Mouse (Mus musculus) cerebellum, postnatal 36 days (tissue): ENCODE data around the gene Cbr3.
"Not testable (repeated sequence)": the region's sequence is repeated elsewhere in the genome, so short reads cannot be mapped to it uniquely, and the experiment has no call there.

ENCODE experiments used
- DNase-seq, 2 experiments: peaks; one replicate each; pipeline ENCODE4 v3.0.0; 2021 to 2022; ENCODE audit warnings: mixed read lengths in 2 of 2

The Cbr3 gene

DNA sequence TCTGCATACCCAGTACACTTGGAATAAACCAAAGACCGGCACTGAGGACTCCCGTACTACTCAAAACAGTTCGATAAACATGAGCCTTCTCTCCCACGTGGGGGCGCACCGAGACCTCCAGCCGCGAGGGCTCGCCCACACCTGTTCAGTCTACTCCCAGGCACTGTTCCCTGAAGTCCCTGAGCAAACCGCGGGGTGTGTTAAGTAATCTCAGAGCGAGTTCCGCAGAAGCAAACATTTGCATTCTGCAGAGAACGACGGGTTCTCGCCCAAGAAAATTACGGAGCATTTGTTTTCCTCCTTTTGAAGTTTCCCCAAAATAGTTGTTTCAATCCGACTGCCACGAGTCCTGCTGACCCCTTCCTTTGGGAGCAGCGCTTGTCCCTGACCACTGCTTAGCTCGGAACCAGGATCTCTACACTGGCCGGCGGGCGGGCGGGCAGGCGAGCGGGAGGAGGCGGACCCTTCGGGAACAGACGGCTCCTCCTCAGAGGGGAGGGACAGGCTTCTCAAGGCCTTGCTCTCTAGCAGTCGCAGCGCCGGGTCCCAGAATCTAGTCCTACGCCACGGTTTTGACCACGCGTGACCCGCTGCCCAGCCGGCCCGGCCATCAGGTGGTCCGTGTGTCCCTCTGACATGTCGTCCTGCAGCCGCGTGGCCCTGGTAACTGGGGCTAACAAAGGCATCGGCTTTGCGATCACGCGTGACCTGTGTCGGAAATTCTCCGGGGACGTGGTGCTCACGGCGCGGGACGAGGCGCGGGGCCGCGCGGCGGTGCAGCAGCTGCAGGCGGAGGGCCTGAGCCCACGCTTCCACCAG is at the start of gene Cbr3:
Cbr3 (plus strand) TSS at position 527 of the 819 bp plus-strand sequence.
- peak; percentile 65 to 68 for DNase-seq

- DNase-seq, result no peak
These were observed 39.0 kb upstream of the Cbr3 start for GRCm38 (mm10) chr16:93644006-93644405.

GRCm38 (mm10) chr16:93648441-93649183 is 34.4 kb upstream of the Cbr3 start:
- no peak for DNase-seq

GRCm38 (mm10) chr16:93667976-93668375 is 15.0 kb upstream of the Cbr3 start:
- no peak for DNase-seq

GRCm38 (mm10) chr16:93669521-93669920 is 13.5 kb upstream of the Cbr3 start:
- DNase-seq, result no peak

- not testable (repeated sequence) for DNase-seq
These were observed 12.5 kb upstream of the Cbr3 start for GRCm38 (mm10) chr16:93670466-93670865.

DNA sequence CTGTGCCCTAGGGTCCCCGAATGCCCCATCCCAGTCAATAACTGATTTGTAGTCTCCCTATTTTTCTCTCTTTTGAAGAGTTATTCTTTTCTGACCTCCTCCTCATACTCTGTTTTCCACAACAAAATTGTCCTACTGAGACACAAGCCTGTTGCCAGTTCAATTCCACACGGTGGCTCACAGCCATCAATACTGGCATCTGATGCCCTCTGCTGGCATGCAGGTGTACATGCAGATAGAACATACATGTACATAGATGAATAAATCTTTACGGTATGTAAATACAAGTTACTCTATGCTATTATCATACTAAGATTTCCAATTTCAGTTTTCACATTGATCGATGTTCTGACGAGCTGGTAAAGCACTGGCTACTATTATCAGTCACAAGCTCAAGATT is 12.0 kb upstream of the Cbr3 start:
- DNase-seq, result no peak

DNA sequence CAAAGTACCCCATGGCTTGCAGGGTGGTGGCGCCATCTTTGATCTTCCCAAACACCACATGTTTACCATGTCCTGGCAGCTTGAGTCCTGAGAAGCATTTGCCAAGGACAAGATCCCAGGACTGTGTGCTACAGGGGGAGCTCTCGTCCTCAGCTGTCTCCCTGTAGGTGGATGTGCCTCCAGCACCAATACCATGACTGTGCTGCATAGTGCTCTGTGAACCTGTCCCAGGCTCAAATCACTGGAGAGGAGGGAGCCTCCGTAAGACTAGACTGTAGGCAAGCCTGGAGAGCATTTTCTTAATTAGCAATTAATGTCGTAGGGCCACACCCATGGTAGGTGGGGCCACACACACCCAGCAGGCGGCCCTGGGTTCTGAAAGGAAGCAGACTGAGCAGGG is 6.6 kb upstream of the Cbr3 start:
- no peak for DNase-seq

GRCm38 (mm10) chr16:93678206-93678605 is 4.8 kb upstream of the Cbr3 start:
- no peak for DNase-seq

DNA sequence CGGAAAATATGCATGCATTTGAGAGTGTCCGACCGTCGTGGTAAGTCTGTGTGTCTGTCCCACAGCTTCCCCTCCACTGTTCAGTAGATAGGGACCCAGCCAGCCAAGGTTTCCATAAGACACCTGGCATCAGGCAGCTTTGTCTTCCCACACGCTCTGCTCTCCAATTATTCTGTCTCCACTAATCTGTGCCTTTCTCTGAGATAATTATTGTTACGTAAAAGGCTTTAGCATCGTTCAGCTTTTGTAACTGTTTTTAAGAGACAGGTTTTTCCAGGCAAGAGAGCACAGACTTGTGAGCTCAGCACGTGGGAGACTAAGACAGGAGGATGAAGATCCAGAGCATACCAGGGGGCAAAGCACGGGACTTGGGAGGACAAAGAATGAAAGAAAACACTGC is 3.9 kb upstream of the Cbr3 start:
- no peak for DNase-seq

DNA sequence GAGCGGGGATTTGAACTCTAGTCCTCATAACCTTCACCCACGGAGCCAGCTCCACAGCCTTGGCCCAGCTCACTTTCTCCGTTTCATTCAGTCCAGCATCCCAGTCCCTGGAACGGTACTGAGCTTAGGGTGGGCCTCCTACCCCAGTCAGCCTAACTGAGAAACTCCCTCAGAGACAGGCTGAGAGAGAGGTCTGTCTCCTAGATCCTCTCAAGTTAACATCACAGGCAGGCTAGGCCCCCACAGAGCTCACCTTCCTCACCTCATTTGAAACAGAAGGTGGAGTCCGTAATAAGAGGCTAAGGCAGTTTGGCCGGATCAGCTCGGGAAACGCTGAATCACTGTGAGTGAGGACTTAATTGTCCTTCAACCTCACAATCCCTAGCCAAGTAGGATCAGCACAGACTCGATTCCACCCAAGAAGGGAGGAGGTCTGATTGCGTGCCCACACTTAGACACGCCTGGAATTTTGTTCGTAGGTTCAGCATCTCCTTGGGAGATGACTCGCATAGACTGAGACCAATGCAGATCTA is 793 bp upstream of the Cbr3 start:
- DNase-seq, result no peak

DNA sequence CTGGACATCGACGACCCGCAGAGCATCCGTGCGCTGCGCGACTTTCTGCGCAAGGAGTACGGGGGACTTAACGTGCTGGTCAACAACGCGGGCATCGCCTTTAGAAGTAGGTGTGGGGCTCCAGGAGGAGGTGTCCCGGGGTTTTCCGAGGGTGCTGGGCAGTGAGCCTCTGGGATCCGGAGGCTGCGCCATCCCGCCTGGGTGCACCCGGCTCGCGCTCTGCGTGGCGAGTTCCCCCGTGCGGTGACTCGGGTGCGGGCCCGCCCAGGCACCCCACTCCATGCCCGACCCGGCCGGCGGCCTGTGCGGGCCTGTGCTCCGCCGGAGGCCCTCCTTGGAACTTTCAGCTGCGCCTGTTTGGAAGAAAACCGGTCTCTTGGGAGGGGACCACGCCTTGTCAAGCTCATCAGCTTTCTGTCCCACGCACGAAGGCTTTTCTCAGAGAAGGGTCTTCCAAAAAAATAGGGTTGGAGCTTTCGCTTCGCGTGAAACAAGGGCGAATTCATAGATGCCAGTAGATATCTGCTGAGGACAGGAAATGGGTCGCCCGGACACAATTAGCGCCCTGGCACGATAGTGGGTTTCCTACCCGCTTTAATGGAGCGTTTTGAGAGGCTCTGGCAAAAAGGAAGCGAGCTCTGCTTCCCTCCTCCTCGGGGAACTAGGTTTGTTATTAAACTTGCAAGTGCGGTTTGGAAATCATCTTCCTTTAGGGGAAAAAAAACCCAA is 657 bp downstream of the Cbr3 start:
- peak in 1 of 2 experiments; percentile 28 for DNase-seq

- DNase-seq, result no peak
These were observed 1.4 kb downstream of the Cbr3 start for GRCm38 (mm10) chr16:93684441-93684840.

DNA sequence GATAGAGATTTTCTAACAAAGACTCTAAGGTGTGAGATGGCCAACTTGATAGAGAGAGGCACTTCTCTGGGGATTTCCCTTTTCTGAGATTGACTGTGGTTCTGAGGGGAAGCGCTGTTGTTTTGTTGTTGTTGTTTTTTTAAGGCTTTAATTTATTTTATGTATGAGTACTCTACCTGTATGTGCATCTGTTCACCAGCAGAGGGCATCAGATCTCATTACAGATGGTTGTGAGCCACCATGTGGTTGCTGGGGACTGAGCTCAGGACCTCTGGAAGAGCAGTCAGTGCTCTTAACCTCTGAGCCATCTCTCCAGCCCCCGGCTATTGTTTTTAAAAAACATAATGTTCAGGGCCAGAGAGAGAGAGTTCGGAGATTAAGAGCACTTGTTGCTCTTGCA is 2.8 kb downstream of the Cbr3 start:
- not testable (repeated sequence) for DNase-seq

GRCm38 (mm10) chr16:93686421-93686820 is 3.4 kb downstream of the Cbr3 start:
- no peak for DNase-seq

- no peak for DNase-seq
These were observed 3.9 kb downstream of the Cbr3 start for GRCm38 (mm10) chr16:93686945-93687344.

- no peak for DNase-seq
These were observed 8.3 kb downstream of the Cbr3 start for GRCm38 (mm10) chr16:93691206-93691841.

- no peak for DNase-seq
These were observed 9.7 kb downstream of the Cbr3 start for GRCm38 (mm10) chr16:93692744-93693143.

- no peak for DNase-seq
These were observed 24.1 kb downstream of the Cbr3 start for GRCm38 (mm10) chr16:93707116-93707515.

GRCm38 (mm10) chr16:93709217-93709616 is 26.2 kb downstream of the Cbr3 start:
- DNase-seq, result no peak

DNA sequence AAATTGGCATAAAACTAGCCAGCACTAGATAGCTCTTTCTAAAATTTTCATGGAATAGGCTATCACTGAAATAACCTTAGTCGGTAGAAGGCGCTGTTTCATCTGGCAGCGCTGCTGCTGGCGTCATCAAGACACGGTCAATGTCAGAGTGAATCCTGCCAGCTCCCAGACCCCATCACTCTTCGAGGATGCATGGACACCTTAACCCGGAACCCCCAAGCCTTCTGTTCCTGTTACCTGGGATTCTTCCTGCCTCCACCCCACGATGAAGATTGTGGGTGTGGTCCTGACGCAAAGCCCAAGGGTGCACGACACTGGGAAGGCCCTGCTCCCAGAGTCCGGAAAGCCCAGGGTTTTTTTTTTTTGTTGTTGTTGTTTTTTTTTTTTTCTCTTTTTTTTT is 27.9 kb downstream of the Cbr3 start:
- peak; percentile 75 to 84 for DNase-seq

DNA sequence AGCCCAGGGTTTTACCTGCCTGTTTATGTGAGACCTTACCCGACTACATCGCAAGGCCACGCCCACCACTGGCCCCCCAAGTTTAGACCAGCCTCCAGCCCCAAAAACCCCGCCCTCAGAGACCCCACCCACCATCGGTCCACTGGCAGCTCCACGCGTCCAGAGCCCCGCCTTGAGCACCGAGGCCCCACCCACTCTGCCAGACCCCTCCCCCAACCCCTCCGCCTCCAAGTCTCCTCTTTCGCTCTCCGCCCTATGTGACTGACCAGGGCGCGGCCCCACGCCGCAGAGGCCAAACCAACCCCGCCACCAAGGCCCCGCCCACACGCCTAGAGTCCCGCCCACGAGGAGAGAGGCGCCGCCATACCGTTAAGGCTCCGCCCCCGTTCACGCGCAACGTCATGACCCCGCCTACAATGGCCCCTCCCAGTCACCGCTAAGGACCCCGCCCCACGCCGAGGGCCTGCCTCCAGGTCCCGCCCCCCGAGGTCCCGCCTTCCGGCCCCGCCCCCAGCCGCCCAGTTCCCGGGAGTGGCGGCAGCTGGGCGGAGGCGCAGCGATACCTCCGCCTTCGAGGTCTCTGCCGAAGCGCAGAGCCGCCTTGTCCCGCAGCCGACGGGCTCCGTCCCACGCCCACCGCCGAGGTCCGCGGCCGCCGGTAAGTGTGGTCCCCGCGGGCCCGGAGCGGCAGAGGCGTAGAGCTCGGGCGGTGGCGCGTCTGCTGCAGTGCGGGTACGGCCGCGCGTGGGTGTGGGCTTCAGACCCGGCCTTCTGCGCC is 28.6 kb downstream of the Cbr3 start, which contains the start of gene Dop1b:
Dop1b (plus strand) TSS at position 494 of the 778 bp plus-strand sequence.
- peak; percentile 99 to 100 for DNase-seq
